Mouse (Mus musculus) ES-E14 (cell line): ENCODE data around the gene Strn3.

ENCODE experiments used
- CHD2 ChIP-seq: IDR thresholded peaks from 2 replicates; pipeline ENCODE4 v1.6.1; 2014; ENCODE audit warnings: mild to moderate bottlenecking, low read depth, low read length, inconsistent platforms
- HCFC1 ChIP-seq: IDR thresholded peaks from 2 replicates; pipeline ENCODE4 v1.6.1; 2012; ENCODE audit warnings: low read length, inconsistent platforms, borderline replicate concordance; ENCODE audit not compliant: insufficient read depth
- MAFK ChIP-seq: IDR thresholded peaks from 2 replicates; pipeline ENCODE4 v1.6.1; 2014; ENCODE audit warnings: mild to moderate bottlenecking, low read depth, low read length, inconsistent platforms; ENCODE audit not compliant: insufficient read depth
- ZC3H11A ChIP-seq: IDR thresholded peaks from 2 replicates; pipeline ENCODE4 v1.6.1; 2012; ENCODE audit warnings: low read depth, mild to moderate bottlenecking, inconsistent platforms, low read length, borderline replicate concordance
- ZNF384 ChIP-seq: IDR thresholded peaks from 2 replicates; pipeline ENCODE4 v1.6.1; 2012; ENCODE audit warnings: low read depth, low read length, inconsistent platforms

DNA sequence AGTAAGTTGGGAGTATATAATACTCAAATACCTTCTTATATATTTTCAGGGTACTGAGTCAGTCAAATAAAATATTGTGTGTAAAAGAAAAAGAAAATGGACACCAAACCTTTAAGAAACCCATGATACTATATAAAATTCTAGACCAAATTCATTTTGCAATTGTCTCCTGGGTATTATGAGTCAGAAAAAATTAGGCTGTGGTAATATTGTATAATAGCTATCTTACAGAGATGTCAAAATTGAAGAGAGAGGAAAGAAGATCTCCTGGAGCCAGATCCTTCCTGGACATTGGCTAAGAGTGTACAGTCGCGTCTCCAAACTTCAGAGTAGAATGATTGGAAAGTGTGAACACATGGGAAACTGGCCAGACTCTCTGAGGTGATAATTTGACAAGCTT lies 4.5 kb upstream of the Strn3 start:
- TF ChIP-seq ZC3H11A (no peak), CHD2 (no peak), ZNF384 (no peak), MAFK (no peak), HCFC1 (no peak)
